Mouse (Mus musculus) liver, embryonic 13.5 days (tissue): Measurements from ENCODE around the gene Pde9a. TPM values are rescaled to one million over a fixed set of nuclear protein-coding genes. Genes with fewer than 3 reads are reported as not detected.
"Not testable (repeated sequence)": the region's sequence is repeated elsewhere in the genome, so short reads cannot be mapped to it uniquely, and the experiment has no call there.

Experiments
- ATAC-seq: fragments of 200-750 bp; cut with Nextera tagmentation; 2 replicates; pipeline ENCODE4 v1.8.0; 2017; ENCODE audit warnings: low read depth, mild to moderate bottlenecking, moderate number of reproducible peaks, moderate library complexity
- DNase-seq: peaks from one replicate; pipeline ENCODE4 v3.0.0; 2022
- H3K27ac ChIP-seq: fragments of 300-500 bp; sonication (generic); 2 replicates; pipeline ENCODE4 v1.5.1; 2015; ENCODE audit warnings: moderate library complexity, mild to moderate bottlenecking, inconsistent platforms
- H3K27me3 ChIP-seq: fragments of 300-500 bp; sonication (generic); 2 replicates; pipeline ENCODE4 v1.6.1; 2015; ENCODE audit warnings: mild to moderate bottlenecking, inconsistent platforms
- H3K36me3 ChIP-seq: fragments of 300-500 bp; sonication (generic); 2 replicates; pipeline ENCODE4 v1.6.1; 2015; ENCODE audit warnings: mild to moderate bottlenecking, inconsistent platforms
- H3K4me1 ChIP-seq: fragments of 300-500 bp; sonication (generic); replicated peaks from 2 replicates; pipeline ENCODE4 v1.6.1; 2015; ENCODE audit warnings: inconsistent platforms
- H3K4me2 ChIP-seq: fragments of 300-500 bp; sonication (generic); 2 replicates; pipeline ENCODE4 v1.6.1; 2015; ENCODE audit warnings: inconsistent platforms, mild to moderate bottlenecking, moderate library complexity
- H3K4me3 ChIP-seq: fragments of 300-500 bp; sonication (generic); replicated peaks from 2 replicates; pipeline ENCODE4 v1.5.1; 2015; ENCODE audit warnings: mild to moderate bottlenecking, inconsistent platforms
- H3K9ac ChIP-seq: fragments of 300-500 bp; sonication (generic); 2 replicates; pipeline ENCODE4 v1.6.1; 2015; ENCODE audit warnings: mild to moderate bottlenecking, inconsistent platforms
- H3K9me3 ChIP-seq: fragments of 300-500 bp; sonication (generic); replicated peaks from 2 replicates; pipeline ENCODE4 v1.6.1; 2016; ENCODE audit warnings: inconsistent platforms
- WGBS: fragments of 180-500 bp; shearing (Covaris S2); methylation state at CpG from one replicate; pipeline ENCODE4 v1.1.7; 2015; ENCODE audit not compliant: insufficient replicate concordance; 5-methylcytosine and 5-hydroxymethylcytosine counted together
- polyA plus RNA-seq: library from polyadenylated mRNA; unstranded; fragments of >200 nt; fragmentation: Nextera tagmentation; extraction: Ambion mirVana; gene quantifications from 2 replicates; pipeline ENCODE4 v1.2.1, GENCODE M21; 2015

Gene Pde9a
- 3.9 and 5.1 TPM in 2 replicates for polyA plus RNA-seq

DNA sequence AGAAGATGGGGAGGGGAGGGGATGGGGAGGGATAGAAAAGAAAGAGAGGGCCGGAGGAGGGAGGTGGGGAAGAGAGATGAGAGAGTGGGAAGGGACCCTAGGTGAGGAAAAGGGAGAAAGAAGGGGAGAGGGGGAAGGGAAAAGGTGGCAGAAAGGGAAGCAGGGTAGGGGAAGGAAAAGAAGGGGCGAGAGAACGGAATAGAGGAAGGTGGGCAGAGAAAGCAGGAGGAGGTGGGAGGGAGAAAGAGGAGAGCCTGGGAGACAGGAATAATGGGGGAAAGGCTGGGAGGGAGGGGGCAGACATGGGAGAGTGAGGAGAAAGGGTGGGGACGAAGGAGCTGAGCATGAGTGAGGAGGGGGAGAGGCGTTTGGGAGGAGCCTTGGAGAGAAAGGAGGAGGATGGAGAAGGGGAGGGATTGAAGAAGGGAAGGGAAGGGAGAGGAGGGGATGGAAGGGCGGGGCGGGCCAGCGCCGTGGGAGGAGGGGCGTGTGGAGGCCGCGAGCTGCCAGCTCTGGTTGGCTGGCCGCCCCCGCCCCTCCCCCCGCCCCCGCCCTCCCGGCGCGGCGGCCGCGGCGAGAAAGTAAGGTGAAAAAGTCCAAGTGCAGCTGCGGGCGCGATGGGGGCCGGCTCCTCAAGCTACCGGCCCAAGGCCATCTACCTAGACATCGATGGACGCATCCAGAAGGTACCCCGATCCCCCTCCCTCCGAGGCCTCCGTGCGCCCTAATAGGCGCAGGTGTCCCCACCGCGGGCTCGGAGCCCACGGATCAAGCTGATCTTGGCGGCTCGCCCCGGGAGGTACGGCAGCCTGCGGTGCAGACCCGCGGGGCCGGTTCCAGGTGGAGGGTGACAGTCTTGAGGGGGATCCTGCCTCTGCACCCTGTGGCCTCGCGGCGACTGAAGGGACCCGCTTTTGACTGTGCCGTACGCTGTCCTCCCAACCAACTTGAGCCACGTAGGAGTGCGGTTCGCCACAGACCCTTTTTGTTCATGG is at the start of gene Pde9a:
Gene Pde9a, plus strand, starts transcription at position 540 of the 995 bp plus-strand sequence.
- Histone ChIP-seq H3K27ac (no peak within 1 kb of the TSS; the same call in 1 of the 2 replicates), H3K9me3 (no peaks in the 10 kb centered on the region), H3K4me3 (peak within 1 kb of the TSS; percentile 57), H3K9ac (peak within 1 kb of the TSS; percentile 62), H3K4me1 (peaks cover 16% of the 10 kb centered on the region), H3K4me2 (peak within 1 kb of the TSS; percentile 68), H3K36me3 (no peaks in the 10 kb centered on the region), H3K27me3 (peaks cover 45% of the 10 kb centered on the region)
- ATAC-seq (0 out of 2 replicates have a peak, but pooled peaks have one; percentile 16), DNase-seq (no peak)
- 2% methylated on average over 50 of the region's 56 CpGs for WGBS

DNA sequence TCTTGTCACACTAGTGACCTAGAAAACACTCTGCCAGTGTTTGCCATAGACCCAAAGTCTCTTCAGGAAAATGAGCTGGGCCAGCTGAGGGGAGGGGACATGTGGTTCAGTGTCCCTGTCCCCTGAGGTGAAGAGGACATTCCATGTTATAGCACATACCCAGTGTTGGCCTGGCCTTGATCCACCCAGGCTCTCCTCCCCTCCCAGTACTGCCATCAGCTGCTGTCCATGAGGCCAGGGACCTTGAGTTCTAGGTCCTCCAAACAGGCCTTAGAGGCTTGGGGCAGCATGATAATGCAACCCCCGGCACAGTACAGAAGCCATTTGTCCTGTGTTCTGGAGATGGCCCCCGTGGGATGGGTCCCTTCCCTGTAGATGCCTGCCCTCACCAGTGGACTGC is 46.2 kb upstream of the Pde9a start:
- no peak overlapping the region for H3K4me3 ChIP-seq
- H3K9me3 ChIP-seq = no peaks in the 10 kb centered on the region
- no peaks in the 10 kb centered on the region for H3K4me1 ChIP-seq
- H3K9ac ChIP-seq = no peak overlapping the region
- H3K4me2 ChIP-seq = no peak overlapping the region
- 77% methylated on average over 2 of the region's 2 CpGs for WGBS
- H3K27me3 ChIP-seq = no peaks in the 10 kb centered on the region
- DNase-seq = no peak
- no peaks in the 10 kb centered on the region for H3K36me3 ChIP-seq
- no peak overlapping the region for H3K27ac ChIP-seq
- ATAC-seq = no peak

DNA sequence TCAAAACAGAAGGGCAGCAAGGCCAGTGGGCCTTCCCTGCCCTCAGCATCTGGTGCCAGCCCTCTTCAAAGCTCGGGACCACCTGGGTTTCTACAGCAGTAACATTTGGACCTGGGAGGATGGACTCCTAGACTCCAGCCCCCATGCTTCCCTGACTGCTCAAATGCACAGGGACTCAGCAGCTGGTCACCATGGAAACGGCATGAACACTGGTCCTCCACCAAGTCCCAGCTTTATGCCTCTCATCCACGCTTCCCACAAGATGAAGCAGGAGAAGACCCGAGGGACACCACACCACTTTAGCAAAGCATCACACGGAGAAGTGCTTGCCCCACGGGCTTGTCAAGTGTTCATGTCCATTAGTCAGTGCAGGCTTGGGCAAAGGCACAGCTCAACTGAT is 43.8 kb upstream of the Pde9a start:
- Histone ChIP-seq H3K4me3 (no peak overlapping the region), H3K4me1 (no peaks in the 10 kb centered on the region), H3K36me3 (no peaks in the 10 kb centered on the region), H3K27me3 (no peaks in the 10 kb centered on the region), H3K9me3 (no peaks in the 10 kb centered on the region), H3K27ac (no peak overlapping the region), H3K4me2 (no peak overlapping the region), H3K9ac (no peak overlapping the region)
- DNase-seq = no peak
- WGBS = 66% methylated on average over 6 of the region's 6 CpGs
- no peak for ATAC-seq

DNA sequence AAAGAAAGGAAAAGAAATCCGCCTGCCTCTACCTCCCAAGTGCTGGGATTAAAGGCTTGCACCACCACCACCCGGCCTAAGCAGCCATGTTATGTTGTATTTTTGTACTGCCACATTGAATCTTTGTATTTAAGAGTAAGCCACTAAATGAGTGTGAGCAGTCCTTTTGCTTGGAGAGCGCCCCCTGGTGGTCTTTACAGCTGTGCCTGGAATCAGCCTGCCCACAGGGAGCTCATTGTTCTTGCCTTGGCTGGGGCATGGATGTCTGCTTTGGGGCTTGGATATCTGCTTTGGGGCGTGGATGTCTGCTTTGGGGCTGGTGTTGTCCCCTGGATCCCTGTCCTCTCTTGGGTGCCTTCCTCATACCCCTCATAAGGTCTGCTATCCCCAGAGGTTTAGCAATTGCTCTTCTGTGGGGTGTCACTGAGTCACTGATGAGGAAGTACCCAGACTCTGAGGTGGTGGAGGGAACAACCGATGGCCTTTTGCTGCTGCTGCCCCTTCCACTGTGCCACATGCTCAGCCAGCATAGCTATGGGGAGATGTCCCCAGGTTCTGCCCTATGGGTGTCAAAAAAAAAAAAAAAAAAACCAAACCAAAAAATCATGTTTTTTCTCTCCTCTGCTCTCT is 41.7 kb upstream of the Pde9a start:
- ATAC-seq = no peak

DNA sequence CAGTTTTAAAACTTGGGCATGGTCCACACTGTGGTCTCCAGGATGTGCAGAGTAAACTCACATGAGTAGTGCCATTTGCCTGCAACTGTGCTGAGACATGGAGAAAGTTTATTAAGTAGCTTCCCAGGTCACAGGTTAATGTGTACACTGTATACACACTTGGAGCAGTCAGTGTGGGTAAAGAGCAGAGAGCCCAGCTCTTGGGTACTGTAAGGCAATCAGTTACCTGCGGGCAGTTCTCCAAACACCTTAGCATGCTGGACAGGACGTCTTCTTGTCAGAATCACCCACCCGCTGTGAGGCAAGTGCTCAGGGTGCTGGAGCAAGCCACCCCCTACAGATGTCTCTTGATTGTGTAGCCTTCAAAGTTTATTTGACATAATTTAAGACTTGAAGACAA is 41.2 kb upstream of the Pde9a start:
- H3K4me3 ChIP-seq = no peak overlapping the region
- ATAC-seq (no peak), DNase-seq (no peak)
- H3K27me3 ChIP-seq = no peaks in the 10 kb centered on the region
- H3K9me3 ChIP-seq = no peaks in the 10 kb centered on the region
- no peaks in the 10 kb centered on the region for H3K36me3 ChIP-seq
- H3K4me2 ChIP-seq = no peak overlapping the region
- no peaks in the 10 kb centered on the region for H3K4me1 ChIP-seq
- H3K27ac ChIP-seq = no peak overlapping the region
- H3K9ac ChIP-seq = no peak overlapping the region
- 67% methylated on average over 3 of the region's 3 CpGs for WGBS

More for the DNA sequence above, 41.7 kb upstream of the Pde9a start:
- Histone ChIP-seq H3K36me3 (no peaks in the 10 kb centered on the region), H3K9me3 (no peaks in the 10 kb centered on the region), H3K9ac (no peak overlapping the region), H3K4me2 (no peak overlapping the region), H3K27ac (no peak overlapping the region), H3K4me1 (no peaks in the 10 kb centered on the region), H3K27me3 (no peaks in the 10 kb centered on the region), H3K4me3 (no peak overlapping the region)
- WGBS = 17% methylated on average over 5 of the region's 5 CpGs
- DNase-seq = peak; percentile 38

DNA sequence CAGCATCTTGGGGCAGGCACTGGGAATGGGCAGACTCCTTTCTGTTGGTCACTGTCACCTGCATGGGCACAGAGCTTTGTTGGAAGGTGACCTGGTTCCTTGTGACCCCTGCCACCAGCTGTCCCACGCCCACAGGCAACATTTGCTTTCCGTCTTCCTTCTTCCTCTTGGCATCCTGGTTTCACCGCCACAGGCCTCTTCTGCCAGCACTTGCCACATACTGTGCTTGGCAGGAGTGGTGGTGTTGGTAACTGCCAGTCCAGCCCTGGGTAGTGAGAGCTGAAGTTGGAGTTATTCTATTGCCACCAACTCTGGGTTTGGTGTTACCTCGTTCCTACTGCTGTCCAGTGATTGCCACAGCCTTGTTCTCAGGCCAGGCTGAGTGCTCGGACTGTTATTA is 37.9 kb upstream of the Pde9a start:
- H3K36me3 ChIP-seq = no peaks in the 10 kb centered on the region
- no peaks in the 10 kb centered on the region for H3K9me3 ChIP-seq
- H3K4me1 ChIP-seq = no peaks in the 10 kb centered on the region
- 61% methylated on average over 5 of the region's 5 CpGs for WGBS
- no peak overlapping the region for H3K4me3 ChIP-seq
- H3K27ac ChIP-seq = no peak overlapping the region
- no peaks in the 10 kb centered on the region for H3K27me3 ChIP-seq
- no peak overlapping the region for H3K4me2 ChIP-seq
- H3K9ac ChIP-seq = no peak overlapping the region
- DNase-seq (no peak), ATAC-seq (no peak)

DNA sequence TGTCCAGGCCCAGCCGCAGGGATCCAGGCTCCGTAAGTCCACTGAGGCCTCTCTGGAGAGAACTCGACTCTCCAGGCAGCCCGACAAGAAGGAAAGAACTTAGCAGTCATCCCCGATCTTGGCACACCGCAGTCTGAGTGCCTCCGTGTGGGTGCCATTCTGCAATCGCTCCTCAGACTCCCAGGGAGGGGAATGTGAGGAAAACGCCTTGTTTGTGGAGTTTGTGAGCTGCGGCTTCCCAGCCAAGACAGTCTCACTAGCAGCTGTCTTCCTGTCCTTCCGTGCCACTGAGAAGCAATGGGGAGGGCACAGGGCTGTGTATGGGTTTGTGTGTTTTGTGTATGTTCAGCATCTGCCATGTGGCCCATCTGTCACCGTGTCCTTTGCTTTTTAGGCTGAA is 36.6 kb upstream of the Pde9a start:
- Histone ChIP-seq H3K4me2 (no peak overlapping the region), H3K9me3 (no peaks in the 10 kb centered on the region), H3K36me3 (no peaks in the 10 kb centered on the region), H3K4me1 (no peaks in the 10 kb centered on the region), H3K4me3 (no peak overlapping the region), H3K9ac (no peak overlapping the region), H3K27me3 (no peaks in the 10 kb centered on the region), H3K27ac (no peak overlapping the region)
- DNase-seq (no peak), ATAC-seq (no peak)
- WGBS = 72% methylated on average over 12 of the region's 12 CpGs

DNA sequence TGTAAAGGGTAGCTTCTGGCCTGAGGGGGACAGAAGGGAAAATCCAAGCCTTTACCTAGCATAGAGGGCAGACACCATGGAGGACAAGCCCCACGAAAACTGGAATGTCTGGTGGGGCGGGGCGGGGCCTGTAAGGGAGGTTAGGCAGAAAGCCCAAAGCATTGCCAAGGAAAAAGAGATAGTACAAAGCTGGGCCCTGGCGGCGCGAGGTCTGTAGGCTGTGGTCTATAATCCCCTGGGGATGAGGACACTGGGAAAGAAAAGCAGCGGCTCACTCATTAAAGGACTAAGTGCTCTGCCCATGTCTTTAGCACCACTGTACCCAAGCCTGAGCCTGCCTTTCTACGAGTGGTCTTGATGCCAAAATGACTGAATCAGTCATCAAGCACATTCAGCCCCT is 34.0 kb upstream of the Pde9a start:
- DNase-seq (no peak), ATAC-seq (no peak)
- Histone ChIP-seq H3K4me2 (no peak overlapping the region), H3K9ac (no peak overlapping the region), H3K27me3 (no peaks in the 10 kb centered on the region), H3K36me3 (no peaks in the 10 kb centered on the region), H3K4me1 (no peaks in the 10 kb centered on the region; the same call in 1 of the 2 replicates), H3K4me3 (no peak overlapping the region), H3K9me3 (no peaks in the 10 kb centered on the region), H3K27ac (no peak overlapping the region)
- WGBS = 67% methylated on average over 8 of the region's 8 CpGs

DNA sequence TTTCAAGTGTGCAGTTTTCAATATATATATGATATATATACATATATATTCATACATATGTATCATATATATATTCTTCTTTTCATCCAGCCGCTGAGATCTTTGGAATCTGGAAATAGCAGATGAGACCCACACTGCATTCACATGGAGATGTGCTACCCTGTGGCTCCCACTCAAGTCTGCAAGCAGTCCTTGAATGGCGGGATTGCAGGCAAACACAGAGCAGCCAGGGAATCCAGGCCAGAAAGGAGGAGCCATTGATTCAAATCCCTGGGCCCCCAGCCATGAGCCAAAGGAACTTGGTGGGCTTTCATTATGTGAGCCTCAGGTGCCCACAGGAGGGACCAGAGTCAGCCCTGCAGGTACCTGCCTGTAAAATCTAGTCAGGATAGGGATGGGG is 32.8 kb upstream of the Pde9a start:
- no peak overlapping the region for H3K27ac ChIP-seq
- ATAC-seq (no peak), DNase-seq (no peak)
- no peak overlapping the region for H3K9ac ChIP-seq
- H3K27me3 ChIP-seq = no peaks in the 10 kb centered on the region
- H3K4me3 ChIP-seq = no peak overlapping the region
- WGBS = 66% methylated on average over 2 of the region's 2 CpGs
- H3K4me2 ChIP-seq = no peak overlapping the region
- H3K36me3 ChIP-seq = no peaks in the 10 kb centered on the region
- no peaks in the 10 kb centered on the region; the same call in 1 of the 2 replicates for H3K4me1 ChIP-seq
- H3K9me3 ChIP-seq = no peaks in the 10 kb centered on the region

DNA sequence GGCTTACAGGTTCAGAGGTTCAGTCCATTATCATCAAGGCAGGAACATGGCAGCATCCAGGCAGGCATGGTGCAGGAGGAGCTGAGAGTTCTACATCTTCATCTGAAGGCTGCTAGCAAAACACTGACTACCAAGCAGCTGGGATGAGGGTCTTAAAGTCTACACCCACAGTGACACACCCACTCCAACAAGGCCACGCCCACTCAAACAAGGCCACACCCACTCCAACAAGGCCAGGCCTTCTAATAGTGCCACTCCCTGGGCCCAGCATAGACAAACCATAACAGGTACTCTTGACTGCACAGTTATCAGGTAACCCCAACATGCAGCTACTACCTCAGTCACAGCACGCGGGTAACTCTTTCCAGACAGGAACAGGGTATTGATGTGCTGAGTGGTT is 31.3 kb upstream of the Pde9a start:
- H3K9ac ChIP-seq, H3K36me3 ChIP-seq, H3K9me3 ChIP-seq, H3K4me3 ChIP-seq, ATAC-seq, H3K4me1 ChIP-seq, H3K27me3 ChIP-seq, H3K27ac ChIP-seq, DNase-seq, H3K4me2 ChIP-seq: not testable (repeated sequence)
- 58% methylated on average over 3 of the region's 3 CpGs for WGBS

DNA sequence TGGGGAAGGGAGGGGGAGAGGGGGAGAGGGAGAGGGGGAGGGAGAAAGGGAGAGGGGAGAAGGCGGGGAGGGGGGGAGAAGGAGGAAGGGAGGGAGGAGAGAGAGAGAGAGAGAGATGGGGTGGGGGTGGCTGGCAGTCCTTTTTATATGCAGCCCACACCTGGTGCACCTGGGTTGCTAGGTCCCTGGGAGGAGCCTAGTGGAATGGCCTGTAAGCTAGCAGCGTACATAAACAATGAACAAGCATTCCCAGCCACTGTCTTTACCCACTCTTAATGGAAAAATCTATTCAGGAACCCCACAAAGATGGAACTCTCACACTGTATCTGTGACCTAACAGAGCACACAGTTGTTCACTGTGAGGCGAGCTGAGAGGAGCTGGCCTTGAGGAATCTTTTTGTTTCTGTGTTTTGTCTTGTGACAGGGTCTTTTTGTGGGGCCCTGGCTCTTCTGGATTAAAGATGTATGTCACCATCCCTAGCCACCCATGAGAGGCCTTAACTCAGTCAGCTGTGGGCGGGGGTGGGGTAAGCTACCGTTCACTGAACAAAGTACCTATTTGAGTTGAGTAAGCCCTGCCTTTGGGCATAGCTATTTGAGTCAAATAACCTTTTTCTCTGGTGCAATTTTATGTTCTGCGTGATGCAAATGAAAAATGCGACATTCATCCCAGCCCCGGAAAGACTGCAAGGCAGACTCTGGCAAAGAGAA is 30.1 kb upstream of the Pde9a start:
- WGBS = 47% methylated on average over 8 of the region's 8 CpGs
- Histone ChIP-seq H3K27me3 (no peaks in the 10 kb centered on the region), H3K4me1 (no peaks in the 10 kb centered on the region; the same call in 1 of the 2 replicates), H3K4me3 (no peak overlapping the region), H3K4me2 (no peak overlapping the region), H3K9me3 (no peaks in the 10 kb centered on the region), H3K36me3 (no peaks in the 10 kb centered on the region), H3K9ac (no peak overlapping the region), H3K27ac (no peak overlapping the region)
- ATAC-seq (no peak), DNase-seq (no peak)
